Mouse (Mus musculus) megakaryocyte progenitor cell, adult 5-6 weeks (primary cell): ENCODE measurements around the gene Wwox. TPM values are rescaled to one million over a fixed set of nuclear protein-coding genes. Genes with fewer than 3 reads are reported as not detected.

ENCODE experiments used
- ATAC-seq: replicated peaks from 2 replicates; pipeline ENCODE4 v1.8.0; 2016; ENCODE audit warnings: mild to moderate bottlenecking, moderate TSS enrichment, inconsistent platforms; ENCODE audit not compliant: poor library complexity
- total RNA-seq, 2 experiments: library from RNA; stranded (forward) in 1 of 2; stranded (reverse) in 1 of 2; fragments of 157-497, 149-512 nt in 1 of 2; fragments of 200-1000 nt in 1 of 2; gene quantifications; 2 replicates each; pipeline versions ENCODE4 v1.2.3 to v1.2.4; 2015 to 2017

The Wwox gene
- total RNA-seq, 2 experiments from 2014 or later = 11.2 to 11.3 TPM

DNA sequence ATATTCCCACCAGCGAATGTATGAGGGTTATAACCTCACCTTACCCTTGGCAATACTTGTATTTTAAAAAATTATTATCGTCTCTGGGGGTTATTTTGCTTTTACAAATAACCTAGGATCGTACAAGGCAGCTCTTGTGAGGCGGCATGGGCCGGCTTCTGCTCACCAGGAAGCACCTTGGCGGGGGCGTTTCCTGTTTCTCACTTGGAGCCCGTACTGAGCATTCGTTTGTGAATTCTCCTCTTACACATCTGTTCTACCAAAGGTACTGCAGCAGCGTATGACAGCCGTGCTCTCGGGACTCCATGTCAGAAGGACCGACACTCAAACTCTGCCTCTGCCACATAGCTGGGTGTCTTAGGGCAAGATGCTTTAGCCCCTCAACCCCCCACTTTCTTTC, 546.5 kb downstream of the Wwox start:
- ATAC-seq = peak; percentile 81

DNA sequence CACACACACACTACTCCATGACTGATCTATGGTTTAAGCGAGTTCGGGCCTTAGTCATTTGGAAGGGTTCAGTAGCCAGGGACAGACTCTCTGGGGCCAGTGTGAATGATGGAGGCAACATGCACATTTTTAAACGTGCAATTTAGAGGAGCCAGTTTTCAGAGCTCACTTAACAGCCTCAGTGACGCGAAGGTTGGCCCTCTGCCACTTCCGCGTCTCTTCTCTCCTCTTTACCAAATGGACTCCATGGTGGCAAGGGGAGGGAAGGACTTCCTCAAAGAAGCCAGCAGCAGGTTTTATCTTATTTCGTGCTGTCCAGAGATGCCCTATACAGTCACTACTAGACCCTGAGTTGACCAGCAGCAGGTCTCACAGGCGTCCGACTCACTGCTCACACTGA, 547.5 kb downstream of the Wwox start:
- ATAC-seq = no peak

GRCm38 (mm10) chr8:114990865-114991613, 551.6 kb downstream of the Wwox start:
- no peak for ATAC-seq

DNA sequence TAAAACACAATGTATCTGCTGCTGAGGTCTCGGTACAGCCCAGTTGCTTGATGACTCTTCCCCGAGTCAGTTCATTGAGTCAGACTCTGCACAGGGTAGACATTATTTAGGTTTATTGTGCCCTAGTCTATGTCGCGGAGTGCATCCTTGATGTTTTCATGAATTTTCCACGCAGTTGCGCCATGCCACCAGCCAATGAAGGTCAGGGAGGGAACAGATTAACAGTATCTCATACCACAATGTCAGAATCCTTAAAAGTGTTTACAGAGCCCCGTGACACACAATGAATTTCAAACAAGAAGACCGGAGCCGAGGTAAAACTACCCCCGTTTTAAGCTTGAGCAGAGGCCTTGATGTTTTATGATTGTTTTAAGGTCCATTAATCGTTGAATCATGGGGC, 561.3 kb downstream of the Wwox start:
- no peak for ATAC-seq

DNA sequence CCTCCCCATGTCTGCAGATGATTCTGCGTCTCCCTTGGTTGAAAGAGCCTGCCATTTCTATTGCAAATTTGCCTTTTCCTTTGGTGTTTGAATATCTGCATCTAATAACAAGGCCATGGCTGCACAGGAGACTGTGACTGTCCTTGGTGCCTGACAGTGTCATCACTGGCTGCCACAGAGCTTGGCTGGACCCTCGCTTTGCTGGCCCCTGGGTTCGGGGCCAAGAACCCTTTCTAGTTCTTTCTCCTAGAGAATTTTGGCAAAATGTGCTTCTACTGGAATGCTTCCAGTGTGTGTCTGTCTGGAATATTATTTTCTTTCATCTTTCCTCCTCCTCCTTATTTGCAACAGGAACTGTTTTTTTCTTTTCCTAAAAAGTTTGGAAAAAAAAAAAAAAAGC, 565.6 kb downstream of the Wwox start:
- no peak for ATAC-seq

GRCm38 (mm10) chr8:115006561-115006960, 567.1 kb downstream of the Wwox start:
- ATAC-seq = no peak

DNA sequence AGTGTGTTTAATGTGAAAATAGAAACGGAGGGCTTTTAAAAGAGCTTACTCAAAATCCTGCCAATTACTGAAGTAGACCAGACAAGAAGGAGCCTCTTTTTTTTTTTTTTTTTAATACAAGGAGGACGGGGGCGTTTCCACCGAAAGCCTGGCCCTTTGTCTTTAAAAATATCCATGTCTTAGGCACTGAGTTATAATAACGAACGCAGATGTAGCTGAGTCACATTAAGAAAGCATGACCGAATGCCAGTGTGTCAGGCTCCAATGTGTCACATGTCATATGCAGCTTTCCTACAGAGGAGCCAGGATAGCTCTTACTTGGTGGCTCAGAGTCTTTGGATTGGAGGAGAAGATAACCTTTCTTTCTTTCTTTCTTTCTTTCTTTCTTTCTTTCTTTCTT, 567.8 kb downstream of the Wwox start:
- ATAC-seq = no peak

- ATAC-seq = no peak
Observed at GRCm38 (mm10) chr8:115008624-115009620, 569.5 kb downstream of the Wwox start.

- ATAC-seq = no peak
Observed at GRCm38 (mm10) chr8:115009897-115010768, 570.7 kb downstream of the Wwox start.

- ATAC-seq = no peak
Observed at GRCm38 (mm10) chr8:115010769-115011073, 571.3 kb downstream of the Wwox start.

GRCm38 (mm10) chr8:115019661-115020060, 580.2 kb downstream of the Wwox start:
- ATAC-seq = no peak

DNA sequence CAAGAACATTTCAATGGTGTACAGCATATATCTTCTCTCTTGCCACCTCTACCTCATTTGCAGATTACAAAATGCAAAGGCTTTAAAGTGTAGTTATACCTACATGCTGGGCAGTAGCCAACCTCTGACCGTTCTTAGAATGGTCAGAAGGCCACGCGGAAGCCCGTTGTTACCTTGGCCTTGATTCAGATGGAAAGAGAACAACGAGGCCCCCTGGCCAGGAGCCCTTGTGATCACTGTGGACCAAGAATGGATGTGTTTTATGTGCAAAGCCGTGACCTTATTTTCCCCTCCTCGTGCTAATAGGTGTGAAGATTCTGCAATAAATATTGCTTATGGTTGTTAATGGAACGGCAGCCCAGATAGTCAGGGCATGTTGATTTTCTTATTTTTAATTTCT, 582.3 kb downstream of the Wwox start:
- no peak for ATAC-seq

DNA sequence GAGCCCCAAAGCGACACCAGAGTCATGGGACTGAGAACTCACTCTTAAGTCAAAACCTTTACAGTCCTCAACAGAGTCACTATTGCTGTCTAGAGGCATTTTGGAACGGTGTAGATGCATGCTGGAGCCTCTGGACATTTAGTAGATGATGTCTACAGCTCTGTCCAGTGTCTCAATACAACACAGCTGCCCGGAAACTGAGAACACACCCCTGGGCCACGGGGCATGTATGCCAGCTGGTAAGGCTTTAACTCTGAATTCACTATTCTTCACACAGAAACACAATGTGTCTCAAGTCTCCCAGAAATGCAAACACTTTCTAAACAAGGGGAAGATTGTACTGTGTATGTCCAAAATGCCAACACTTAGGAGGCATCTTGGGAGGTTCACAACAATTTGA, 584.6 kb downstream of the Wwox start:
- ATAC-seq = no peak

- ATAC-seq = no peak
Observed at GRCm38 (mm10) chr8:115025390-115026098, 586.1 kb downstream of the Wwox start.

DNA sequence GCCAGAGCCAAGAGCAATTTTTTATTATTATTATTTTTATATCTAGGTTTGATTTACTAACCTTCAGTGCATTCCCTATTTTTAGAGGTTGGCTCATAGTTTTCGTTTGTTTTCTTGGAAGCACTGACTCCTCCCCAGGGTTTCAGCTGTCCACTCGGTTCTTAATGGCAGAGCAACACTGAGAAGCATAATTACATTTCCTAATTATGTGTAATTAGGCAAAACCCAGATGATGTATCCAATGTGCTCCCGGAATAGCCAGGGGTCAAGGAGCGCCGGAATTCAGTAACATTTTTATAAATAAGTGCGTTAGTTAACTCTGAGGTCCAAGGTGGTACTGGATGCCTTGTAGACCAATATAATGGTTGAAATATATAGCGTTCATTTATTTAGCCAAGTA, 586.7 kb downstream of the Wwox start:
- ATAC-seq = no peak

GRCm38 (mm10) chr8:115033194-115033593, 593.7 kb downstream of the Wwox start:
- ATAC-seq = no peak

- ATAC-seq = no peak
Observed at GRCm38 (mm10) chr8:115036016-115036415, 596.6 kb downstream of the Wwox start.

GRCm38 (mm10) chr8:115038426-115038825, 599.0 kb downstream of the Wwox start:
- no peak for ATAC-seq

DNA sequence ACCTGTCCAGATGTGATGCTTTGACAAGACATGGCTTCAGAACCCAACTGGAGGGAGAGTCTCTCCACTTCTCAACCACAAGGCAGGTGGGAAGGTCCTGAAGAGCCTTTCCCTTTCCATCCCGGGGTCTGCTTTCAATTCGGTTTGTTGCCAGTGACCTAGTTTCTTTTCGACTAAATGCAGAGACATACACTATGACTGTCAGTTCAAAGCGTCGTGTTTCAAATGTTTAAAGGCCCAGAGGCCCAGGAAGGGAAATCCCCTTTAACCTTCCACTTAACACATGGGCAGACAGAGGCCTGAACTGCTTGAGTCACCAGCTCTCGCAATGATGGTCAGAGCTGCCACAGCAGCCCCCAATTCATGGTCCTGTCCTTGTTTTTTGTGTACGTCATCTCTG, 606.3 kb downstream of the Wwox start:
- ATAC-seq = no peak

GRCm38 (mm10) chr8:115046496-115046895, 607.0 kb downstream of the Wwox start:
- no peak for ATAC-seq
